Mouse (Mus musculus) effector memory CD4-positive, alpha-beta T cell, adult 5 months (primary cell): ENCODE data around the gene Bpifb1. TPM values are rescaled to one million over a fixed set of nuclear protein-coding genes. Genes with fewer than 3 reads are reported as not detected.

ENCODE experiments used
- polyA plus RNA-seq: library from polyadenylated mRNA; unstranded; fragments of 100-300 nt; shearing (Covaris generic); gene quantifications from one replicate; pipeline ENCODE4 v1.2.1, GENCODE M21; 2017

Gene Bpifb1
- polyA plus RNA-seq: not detected

DNA sequence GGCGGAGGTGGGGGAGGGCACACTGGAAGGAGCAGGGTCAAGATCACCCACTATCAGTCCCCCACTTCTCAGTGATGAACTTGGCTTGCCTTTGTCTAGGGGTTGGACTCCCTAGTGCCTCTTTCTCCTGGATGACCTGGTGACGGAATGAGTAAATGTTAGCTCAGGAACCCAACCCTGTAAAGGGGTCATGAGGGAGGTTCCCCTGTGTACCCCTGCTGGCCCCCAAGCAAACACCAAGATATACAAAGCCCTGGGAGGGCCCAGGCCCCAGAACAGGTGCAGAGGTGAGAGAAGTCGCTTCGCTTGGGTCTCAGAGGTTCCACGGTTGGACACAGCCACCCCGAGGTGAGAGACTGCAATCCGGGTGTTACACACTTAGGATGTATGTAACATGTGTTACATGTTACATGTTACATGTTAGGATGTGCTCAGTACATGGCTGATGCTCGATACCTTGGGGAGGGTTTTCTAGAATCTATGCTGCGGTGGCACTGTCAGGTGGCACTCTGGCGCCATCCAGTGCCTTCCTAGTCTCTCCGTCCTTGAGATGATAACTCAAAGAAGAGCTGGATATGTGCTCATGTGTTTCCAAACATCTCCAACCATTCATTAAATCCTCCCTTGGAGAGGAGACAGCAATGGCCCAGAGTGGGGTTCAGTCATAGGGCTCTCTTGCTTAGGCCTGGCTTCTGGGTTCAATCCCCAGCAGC is at the start of gene Bpifb1:
Gene Bpifb1, plus strand, starts transcription at position 273 of the 713 bp plus-strand sequence.

DNA sequence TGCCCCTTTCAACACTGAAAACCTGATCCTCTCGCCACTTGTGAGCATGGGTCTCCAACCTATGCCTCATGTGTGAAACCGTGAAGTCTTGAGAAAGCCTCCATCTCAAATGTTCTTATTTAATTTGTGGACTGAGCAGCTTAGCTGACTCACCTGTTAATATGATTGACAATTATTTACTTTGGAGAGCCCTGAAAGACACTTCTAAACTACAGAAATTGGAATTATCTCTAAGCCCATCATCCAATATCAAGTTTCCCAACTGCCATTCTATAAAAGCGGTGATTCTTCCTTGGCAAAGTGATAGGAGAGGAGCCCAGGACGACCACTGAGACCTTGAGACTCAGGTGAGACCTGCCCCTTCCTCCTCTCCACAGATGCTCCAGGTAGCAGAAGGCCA is 48.0 kb upstream of the Bpifb1 start, which contains the start of gene Bpifa1:
Gene Bpifa1, plus strand, starts transcription at position 301 of the 400 bp plus-strand sequence.

DNA sequence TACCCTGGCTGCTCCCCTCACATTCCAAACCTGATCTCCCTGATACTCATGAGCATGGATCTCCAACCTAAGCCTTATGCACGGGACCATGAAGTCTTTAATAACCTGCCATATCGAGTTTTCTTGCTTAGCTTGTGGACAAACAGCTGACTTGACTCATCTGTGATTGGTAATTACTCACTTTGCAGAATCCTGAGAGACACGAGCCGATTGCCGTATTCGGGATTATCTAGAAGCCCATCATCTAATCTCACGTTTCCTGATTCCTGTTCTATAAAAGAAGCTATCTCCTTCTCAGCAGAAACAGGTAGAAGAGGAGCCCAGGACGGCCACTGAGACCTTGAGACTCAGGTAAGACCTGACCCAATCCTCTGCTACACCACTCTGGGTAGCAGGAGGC is 28.3 kb upstream of the Bpifb1 start, which contains the start of gene Bpifa5:
Gene Bpifa5, plus strand, starts transcription at position 301 of the 400 bp plus-strand sequence.

DNA sequence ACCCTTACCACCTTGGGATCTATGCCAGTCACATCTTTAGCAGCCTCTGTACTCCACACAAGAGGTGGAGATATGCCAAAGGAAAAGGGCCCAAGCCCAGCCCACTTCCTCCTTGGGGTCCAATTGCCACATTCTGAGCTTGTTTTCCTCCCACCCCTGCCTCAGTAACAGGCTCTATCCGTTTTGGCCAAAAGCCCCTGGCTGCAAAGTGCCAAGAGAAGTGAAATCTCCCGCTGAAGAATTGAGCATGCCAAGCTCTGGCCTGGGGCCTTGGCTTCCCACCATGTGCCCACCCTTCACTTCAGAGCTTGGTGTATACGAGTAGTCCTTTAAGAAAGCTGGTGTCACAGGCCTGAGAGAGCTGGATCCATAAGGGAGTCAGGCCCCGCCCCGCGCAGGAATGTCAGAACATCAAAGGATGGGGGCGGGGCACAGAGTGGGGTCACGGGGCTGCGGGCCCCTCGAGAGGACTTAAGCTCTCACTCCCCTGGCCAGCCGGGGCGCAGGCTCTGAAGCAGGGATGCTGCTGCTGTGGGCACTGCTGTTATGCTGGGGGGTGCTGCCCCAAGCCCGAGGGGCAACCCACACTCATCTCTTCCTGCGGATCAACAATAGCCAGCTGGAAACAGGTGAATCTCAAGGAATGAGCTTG is 32.8 kb downstream of the Bpifb1 start, which contains the start of gene Bpifb5:
Gene Bpifb5, plus strand, starts transcription at position 478 of the 652 bp plus-strand sequence.

DNA sequence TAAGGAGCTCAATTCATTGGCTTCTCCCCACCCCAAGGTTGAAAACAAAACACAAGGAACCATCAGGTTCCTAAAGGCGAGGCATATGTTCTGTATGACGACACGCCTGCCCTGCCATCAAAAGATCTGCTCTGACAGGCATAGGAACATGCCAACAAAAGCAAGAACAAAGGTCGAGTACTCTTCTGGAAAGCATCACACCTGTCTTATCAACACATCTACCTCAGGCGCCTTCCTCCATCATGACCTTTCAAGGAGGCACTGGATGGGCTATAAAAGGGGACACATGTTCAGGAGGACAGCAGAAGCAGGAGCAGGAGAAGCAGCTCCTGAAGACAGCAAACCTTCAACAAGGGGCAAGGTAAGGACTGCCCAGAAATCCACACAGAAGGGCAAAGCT is 66.9 kb downstream of the Bpifb1 start, which contains the start of gene Bpifb9a:
Gene Bpifb9a, plus strand, starts transcription at position 301 of the 400 bp plus-strand sequence.

Other genes starting within 250 kb of the Bpifb1 start
- gene Bpifa6, start 215.9 kb upstream of the Bpifb1 start, polyA plus RNA-seq: not detected
- not detected for gene Bpifa2, start 182.6 kb upstream of the Bpifb1 start, polyA plus RNA-seq
- gene Bpifa3, start 60.5 kb upstream of the Bpifb1 start, polyA plus RNA-seq: not detected
- gene Bpifa1, start 47.9 kb upstream of the Bpifb1 start, polyA plus RNA-seq: not detected
- not detected for gene Bpifa5, start 28.2 kb upstream of the Bpifb1 start, polyA plus RNA-seq
- not detected for gene Bpifb5, start 32.9 kb downstream of the Bpifb1 start, polyA plus RNA-seq
- not detected for gene Bpifb9a, start 67.0 kb downstream of the Bpifb1 start, polyA plus RNA-seq
- not detected for gene Bpifb9b, start 116.4 kb downstream of the Bpifb1 start, polyA plus RNA-seq
- gene Cdk5rap1, start 182.2 kb downstream of the Bpifb1 start, polyA plus RNA-seq: 12.8 TPM
- not detected for gene Snta1, start 217.3 kb downstream of the Bpifb1 start, polyA plus RNA-seq
- gene Cbfa2t2, start 245.7 kb downstream of the Bpifb1 start, polyA plus RNA-seq: 23.1 TPM